Mouse (Mus musculus): ENCODE data around the gene Ccnyl1.
"Not testable (repeated sequence)": the region's sequence is repeated elsewhere in the genome, so short reads cannot be mapped to it uniquely, and the experiment has no call there.

Ccnyl1 gene

DNA sequence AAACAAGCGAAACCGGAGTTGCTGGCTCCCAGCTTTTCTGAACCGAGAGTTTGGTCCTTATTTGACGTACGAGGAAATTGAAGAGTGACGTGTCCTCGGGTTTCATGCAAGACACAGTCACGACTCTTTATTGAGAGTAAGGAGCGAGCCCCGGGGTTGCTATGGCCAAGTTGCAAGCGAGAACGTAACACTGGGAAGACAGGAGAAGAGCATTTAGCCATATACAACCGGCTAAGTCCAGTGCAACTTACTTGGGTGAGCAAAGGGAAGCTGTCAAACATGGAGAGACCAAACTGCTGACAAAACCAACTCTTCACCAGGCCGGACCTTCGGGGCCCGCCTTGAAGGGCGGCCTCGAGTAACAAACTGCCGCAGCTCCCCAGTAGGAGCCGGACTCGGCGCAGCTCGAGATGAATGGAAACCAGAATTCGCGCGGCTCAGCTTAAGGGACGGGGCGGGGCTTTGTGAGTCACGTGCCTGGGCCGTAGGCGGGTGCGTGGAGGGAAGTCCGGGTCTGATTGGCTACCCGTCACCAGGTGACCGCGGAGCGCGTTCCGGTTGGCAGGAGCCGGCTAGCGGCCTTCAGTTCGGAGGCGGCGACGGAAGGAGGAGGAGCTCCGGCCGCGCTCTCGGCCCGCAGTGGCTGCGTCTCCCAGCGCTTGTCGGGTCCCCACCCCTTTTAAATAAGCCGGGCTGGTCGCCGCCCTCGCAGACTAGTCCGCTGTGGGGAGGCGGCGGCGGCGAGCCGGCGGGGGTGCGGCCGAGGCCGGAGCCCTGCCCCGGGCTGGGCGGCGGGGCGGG lies at the start of gene Ccnyl1:
Ccnyl1 (plus strand) TSS at position 243 of the 801 bp plus-strand sequence.
- in situ Hi-C loops (cut with MboI): no loop called here

DNA sequence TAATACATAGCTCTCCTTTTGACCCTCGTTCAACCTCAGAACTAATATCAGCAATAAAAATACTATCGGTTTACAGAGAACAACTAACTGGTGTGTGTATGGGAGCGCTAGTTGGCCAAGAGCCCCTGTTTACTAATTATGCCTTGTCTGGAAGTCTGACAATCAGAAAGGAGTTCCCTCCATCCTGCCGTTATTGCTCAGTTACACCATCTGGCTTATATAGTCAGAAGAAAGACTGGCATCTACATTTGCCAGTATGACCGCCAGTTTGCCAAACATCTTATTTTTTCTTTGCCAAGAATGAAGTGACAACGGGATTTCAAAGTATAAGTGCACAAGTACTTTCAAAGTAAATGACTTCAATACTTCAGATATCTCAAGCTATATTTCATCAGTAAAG lies 49.2 kb upstream of the Ccnyl1 start:
- in situ Hi-C loops (cut with MboI): no loop called here

DNA sequence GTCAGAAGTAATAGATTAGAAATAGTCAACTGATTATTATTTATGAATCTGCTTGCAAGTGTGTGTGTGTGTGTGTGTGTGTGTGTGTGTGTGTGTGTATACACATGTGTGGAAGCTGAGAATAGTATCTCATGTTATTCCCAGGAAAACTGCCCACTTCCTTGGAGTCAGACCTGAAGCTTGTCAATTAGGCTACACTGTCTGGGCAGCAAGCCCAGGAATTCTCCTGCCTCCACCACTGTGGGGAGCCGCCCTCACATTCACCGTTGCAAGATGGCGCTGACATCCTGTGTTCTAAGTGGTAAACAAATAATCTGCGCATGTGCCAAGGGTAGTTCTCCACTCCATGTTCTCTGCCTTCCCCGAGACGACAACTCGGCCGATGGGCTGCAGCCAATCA lies 47.7 kb upstream of the Ccnyl1 start:
- in situ Hi-C loops (cut with MboI): not testable (repeated sequence)

DNA sequence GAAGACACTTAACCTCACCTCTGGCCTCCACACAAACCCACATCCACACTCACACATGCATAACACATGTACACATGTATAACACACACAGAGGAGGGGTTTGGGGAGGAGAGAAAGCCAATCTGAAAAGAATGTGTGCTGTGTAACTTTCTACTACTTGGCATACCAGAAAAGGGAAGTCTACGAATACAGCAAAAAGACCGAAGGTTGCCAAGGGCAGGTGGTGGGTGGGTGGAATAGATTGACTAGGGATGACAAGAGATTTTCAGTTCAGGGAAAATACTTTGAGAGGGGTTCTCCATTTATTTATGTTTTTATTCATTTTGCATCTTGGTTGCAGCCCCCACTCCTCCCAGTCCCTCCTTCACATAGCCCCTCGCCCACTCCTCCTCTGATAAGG lies 45.7 kb upstream of the Ccnyl1 start:
- in situ Hi-C loops (cut with MboI): no loop called here

DNA sequence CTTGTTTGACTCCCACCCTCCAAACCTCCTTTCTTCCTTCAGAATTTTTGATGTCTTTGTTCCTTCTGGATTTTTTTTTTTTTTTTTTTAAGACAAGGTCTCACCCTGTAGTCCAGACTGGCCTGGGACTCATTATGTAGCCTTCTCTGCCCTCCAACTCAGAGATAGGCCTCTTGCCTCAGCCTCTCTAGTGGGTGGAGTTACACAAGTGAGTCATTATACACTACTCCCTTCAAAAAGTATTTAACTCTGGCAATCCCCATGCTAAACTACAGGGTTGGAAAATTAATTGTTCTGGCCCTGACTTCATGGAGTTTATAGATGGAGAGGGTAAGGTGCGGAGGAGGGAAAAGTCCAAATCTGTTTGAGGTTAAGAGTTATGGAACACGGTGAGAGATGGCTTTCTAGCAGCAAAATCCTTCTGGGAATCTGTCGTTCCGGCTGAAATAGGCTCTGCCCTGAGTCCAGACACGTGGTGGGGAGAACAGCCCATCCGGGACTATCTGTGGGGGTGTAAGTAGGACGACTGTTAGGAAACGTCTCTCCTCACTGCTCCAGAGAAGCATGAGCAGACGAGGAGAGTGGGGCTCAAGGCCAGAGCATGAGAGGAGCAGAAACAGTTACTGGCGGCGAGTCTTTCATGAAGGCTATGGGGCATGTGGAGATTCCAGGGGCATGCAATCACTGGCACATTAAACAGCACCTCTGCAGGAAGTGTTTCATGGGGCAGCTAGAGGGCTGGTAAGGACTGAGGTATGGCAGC lies 40.7 kb upstream of the Ccnyl1 start:
- in situ Hi-C loops (cut with MboI): no loop called here

DNA sequence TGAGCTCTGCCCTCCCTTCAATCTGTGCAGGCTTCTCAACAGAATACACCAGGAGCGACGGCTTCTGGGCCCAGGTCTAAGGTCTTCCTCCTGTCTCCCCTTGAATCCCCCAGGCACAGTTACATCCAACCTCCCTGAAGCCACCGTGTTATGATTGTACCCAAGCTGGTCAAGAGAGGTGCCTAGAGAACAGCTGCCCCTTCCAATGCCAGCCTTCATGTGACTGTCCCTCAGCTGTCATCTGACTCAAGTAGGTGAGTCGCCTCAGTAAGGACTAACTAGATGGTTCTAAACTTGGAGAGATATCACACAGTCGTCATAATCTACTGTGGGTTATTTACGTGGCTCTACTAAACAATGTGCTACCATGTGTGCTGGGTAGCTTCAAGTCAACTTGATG lies 36.6 kb upstream of the Ccnyl1 start:
- in situ Hi-C loops (cut with MboI): no loop called here

DNA sequence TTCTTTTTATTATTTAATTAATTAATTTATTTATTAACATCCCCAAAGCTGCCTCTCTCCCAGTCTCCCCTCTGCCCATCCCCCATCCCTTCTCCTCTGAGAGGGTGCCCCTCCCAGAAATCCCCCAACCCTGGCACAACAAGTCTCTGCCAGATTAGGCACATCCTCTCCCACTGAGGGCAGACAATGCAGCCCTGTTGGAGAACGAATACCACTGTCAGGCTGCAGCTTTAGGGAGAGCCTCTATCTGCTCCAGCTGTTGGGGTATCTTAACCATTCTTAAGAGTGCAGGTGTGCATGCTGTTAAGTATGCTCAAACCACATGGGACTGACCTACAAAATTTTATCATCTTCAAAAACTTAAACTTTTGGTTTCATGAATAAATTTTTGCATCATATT lies 34.8 kb upstream of the Ccnyl1 start:
- in situ Hi-C loops (cut with MboI): no loop called here

DNA sequence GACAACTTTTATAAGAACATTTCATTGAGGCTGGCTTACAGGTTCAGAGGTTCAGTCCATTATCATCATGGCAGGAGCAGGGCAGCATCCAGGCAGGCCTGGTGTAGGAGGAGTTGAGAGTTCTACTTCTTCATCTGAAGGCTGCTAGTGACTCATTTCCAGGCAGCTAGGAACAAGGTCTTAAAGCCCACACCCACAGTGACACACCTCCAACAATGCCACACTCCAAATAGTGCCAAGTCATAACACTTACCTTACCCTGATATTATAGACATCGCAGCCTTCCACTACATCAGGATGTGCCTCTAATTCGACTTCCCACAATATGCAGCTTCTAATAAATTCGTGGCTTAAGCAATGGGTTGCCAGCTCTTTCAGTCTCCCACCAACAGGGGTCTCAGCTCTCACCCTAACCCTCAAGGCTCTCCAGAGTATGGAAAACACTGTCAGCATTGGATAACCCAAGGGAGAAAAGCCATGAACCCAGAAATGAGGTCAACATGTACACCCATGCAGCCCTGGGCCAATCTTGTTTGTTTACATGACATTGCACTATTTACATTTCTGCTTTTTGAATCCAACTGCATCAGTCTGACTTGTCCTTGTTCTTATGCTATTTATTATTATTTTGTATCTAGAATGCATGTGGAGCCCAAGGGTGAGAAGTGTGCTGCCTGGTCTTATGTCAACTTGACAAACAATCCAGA lies 33.7 kb upstream of the Ccnyl1 start:
- in situ Hi-C loops (cut with MboI): no loop called here

DNA sequence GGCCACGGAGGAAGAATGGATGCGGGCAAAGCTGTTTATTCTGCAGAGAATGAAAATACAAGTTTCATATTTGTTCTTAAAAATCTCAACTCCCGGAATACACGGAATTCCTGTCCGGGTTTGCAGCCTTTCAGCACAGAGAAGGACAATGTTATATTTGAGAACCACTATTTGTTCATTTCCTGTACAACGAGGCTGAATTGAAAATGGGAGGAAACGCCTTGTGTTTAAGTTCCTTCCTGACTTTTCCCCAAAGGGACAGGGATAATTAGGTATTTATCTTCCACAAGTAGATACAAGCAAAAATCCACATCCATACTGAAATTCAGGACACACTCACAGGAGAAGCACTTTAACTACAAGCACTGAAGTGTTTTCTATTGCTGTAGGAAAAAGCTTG lies 31.4 kb upstream of the Ccnyl1 start:
- in situ Hi-C loops (cut with MboI): no loop called here

DNA sequence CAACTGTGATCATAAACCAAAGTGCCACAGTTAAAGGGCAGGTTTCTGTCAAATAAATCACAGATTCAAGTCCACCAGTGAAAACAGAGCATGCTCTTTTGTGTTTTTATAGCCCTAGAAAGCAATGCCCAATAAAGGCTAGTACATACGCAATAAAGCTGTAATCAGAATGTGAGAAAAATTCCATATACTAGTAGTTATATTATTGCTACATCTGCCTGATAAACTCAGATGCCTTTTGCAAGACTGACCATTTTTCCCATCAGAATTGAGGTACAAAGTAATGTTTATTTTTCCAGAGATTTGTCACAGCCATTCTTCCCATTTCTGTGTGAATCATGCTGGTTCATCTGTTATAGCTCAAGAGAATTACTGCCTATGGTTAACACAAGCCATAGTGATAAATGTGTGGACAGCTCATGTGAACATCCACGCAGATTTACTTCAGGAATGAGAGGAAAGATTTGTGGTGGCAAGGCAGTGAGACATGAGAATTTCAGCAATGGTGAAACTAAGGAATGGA lies 23.1 kb upstream of the Ccnyl1 start:
- in situ Hi-C loops (cut with MboI): no loop called here

DNA sequence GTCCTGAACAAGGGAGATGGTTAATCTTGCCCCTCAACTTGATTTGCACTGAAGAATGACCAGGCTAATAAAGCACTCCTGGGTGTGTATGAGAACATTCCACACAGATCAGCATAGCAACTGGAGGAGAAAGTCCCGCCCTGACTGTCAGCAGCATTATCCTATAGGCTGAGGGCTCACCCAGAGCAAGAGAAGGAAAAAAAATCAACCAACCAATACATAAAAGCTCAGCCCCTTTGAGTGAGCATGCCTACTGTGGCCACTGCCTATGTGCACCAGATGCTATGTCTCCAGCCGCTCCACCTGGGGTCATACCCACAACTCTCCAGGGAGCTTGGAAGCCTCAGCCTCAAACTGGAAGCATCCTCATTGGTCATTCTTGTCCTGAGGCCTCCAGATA lies 20.8 kb upstream of the Ccnyl1 start:
- in situ Hi-C loops (cut with MboI): no loop called here

DNA sequence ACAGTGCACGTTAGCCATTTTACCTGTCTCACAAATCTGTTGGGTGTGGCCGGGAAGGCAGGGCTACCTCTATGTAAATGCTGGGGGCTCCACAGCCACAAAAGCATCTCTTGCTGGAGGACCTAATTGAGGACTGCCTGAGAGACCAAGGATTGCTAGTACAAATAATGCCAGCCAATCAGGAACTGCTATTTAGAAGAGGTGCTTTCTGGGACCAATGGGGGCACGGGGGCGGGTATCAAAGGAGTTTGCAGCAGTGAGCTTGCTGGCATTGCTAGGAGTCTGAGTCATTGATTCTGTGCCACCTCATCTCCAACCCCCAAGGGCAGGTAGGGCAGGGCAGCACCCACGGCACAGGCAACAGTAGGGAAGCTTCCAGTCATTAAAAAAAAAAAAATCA lies 16.3 kb upstream of the Ccnyl1 start:
- in situ Hi-C loops (cut with MboI): no loop called here

DNA sequence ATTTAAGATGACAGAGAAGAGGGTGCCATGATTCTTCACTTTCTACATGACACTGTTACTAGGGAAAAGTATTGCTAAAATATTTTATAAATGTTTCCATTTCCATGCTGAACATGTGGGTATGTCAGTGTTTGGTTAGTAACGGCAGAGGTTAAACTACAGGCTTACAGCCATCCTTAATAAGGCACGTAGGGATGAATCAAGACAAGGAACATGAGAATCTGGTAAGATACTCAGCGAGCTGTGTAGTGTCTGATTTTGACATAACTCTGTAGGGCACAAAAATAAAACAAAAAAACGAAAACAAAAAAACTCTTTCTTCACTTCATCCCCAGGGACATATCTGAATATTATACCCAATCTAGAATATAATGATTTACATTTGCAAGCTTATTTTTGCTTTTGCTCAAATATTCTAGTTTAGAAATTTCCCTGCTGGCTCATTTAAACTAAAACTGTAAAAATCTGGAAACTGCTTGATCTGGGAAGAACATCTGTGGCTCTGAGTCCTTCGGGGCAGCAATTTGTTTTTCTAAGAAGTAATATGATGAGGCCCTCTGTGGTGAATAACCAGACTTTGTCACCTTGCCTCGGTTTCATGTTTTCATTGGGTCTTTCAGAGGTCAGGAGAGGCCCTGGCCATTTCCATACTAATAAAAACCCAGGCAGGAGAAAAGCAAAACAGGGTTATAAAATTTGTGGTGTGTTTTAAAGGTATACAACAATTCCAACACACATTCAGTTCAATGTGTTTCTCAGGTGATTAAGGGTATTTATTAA lies 14.0 kb upstream of the Ccnyl1 start:
- in situ Hi-C loops (cut with MboI): no loop called here

DNA sequence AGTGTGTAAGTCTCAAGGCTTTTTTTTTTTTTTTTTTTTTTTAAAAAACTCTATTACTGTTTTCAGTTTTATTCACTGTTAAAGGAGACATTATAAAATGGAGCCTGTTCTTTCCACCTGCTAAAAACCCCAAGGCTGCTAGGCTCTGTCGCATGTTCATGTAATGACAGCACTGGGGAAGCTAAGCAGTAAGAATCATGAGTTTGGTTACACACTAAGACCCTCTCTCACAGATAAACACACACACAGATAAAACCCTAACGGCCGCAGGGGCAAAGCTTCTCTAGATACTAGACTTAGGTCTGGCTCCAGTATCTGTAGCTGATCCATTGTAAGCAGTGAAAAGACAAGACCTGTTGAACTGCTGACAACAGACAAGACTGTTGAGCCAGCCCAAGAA lies 8.8 kb upstream of the Ccnyl1 start:
- in situ Hi-C loops (cut with MboI): no loop called here

DNA sequence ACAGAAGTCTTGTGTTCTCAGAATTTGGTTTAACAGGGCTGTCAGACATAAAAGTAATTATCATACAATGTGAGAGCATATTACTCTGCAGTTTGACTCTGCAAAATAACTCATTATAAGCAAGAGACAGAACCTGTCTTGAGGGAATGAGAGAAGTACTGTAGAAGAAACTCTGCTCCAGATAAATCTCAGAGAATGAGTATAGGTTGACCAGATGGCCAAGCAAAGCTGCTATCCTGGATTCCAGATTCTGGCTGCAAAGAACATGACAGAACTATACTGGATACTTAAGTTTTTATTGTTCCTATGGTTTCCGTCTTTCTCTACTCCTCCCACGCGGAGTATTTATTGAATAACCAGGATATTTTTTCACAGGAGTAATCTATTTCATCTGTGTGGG lies 7.2 kb upstream of the Ccnyl1 start:
- in situ Hi-C loops (cut with MboI): no loop called here

DNA sequence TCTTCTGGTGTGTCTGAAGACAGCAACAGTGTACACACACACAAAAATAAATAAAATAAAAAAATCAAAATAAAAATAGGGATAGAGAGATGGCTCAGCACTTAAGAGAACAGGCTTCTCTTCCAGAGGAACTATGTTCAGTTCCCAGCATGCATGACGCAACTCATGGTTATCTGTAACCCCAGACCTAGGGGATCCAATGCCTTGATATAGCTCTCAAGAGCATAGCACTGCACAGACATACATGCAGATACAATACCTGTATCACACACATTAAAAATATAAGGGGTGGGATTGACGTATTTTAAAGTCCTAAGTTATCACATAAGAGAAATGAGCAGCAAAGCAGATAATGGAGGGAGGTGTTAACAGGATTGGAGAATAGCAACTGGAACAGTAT lies 5.8 kb upstream of the Ccnyl1 start:
- in situ Hi-C loops (cut with MboI): no loop called here

DNA sequence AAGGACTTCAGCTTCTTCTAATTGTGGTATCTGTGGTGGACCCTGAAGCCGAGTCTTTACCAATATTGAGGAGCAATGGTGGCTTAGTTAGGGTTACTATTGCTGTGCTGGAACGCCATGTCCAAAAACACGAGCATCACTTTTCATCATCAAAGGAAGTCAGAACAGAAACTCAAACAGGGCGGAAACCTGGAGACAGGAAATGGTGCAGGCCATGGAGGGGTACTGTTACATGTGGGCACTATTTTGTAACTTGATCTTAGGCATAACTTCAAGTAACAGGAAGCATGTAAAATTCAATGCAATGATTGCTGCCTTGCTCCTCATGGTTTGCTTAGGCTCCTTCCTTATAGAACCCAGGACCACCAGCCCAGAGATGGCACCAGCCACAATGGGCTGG lies 2.2 kb upstream of the Ccnyl1 start:
- in situ Hi-C loops (cut with MboI): no loop called here

DNA sequence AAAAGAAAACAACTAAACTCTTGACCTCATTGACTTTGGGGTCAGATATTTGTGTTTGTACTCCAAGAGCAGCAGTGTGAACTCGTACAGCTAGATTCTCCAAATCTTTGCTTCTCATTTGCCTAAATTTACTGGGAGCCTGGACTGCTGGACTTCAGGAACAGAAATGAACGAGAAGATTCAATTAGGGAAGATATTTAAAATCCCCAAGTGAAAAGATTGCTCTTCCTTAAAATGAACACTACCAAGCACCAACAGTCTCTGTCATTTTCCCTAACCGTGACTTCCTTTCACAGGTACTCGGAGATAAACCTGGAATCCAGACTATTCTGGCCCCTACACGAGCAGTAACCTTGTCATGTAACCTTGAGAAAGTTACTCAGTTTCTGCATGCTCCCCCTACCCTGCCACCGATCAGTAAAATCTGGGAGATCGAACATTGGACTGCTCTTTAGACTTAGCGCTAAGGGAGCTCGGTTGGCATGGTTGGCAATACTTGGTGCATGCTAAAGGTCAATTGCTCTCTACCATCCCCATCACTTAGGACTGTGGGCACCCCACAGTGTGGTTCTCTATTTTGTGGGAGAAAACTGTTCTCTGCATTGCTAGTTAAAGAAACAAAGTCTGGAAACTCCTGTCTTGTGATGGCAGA lies 568 bp upstream of the Ccnyl1 start:
- in situ Hi-C loops (cut with MboI): no loop called here

DNA sequence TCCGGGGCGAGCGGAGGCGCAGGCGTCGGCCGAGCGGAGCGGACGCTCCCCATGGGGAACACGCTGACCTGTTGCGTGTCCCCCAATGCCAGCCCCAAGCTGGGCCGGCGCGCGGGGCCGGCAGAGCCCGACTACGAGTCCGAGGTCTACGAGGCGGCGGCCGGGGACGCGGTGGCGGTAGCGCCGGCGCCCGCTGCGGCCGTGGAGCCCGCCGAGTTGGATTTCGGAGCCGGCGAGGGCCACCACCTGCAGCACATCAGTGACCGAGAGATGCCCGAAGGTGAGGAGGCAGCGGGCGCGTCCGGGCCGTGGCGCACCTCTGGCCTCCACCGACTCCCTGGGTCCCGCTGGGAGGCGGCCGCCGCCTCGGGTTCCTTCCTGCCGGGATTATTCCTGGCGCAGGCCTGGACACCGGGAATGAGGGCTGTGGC lies 881 bp downstream of the Ccnyl1 start:
- in situ Hi-C loops (cut with MboI): no loop called here

DNA sequence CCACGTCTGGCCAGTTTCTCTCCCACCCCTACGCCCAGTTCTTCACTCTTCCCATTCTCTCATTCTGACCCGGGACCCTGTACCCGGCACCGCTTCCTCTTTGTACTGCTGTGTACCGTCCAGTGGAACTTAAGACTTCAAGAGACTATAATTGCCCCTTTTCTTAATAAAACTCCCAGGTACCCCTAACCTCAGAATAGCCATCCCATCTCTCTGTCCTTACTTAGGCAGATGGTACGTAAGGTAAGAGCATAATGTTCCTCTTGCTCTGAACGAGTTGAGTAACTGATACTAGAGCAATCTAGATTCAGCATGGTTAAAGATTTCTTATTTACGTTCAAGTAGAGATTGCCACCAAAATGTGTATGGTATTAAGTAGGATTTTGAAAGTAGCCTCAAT lies 1.3 kb downstream of the Ccnyl1 start:
- in situ Hi-C loops (cut with MboI): no loop called here

DNA sequence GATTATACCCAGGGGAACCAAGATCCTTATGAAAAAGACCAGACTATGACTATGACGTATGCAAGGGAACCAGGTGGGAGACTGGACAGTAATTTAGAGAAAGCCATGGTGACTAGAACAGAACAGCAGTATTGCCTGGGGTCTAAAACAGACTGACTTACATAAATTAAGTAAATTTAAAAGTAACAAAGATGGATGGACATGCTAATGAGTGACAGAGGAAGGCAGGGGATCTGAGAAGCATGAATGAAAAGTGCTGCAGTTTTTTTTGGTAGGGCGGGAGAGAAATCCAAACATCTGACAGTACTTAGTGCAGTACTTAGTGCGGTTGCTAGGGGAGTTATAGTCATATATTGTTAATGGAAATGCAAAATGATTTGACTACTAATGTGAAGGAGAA lies 4.9 kb downstream of the Ccnyl1 start:
- in situ Hi-C loops (cut with MboI): no loop called here
